Comparison of ENCODE assay signal across 16 mouse cellular contexts in genomic region chr11:100137693-100138092, GRCm38 (mm10). TPM values are rescaled to one million over a fixed set of nuclear protein-coding genes. Genes with fewer than 3 reads are reported as not detected.
DNase-seq lines count a peak whose midpoint lies in the region; ATAC-seq and TF ChIP-seq lines count a peak whose summit lies in the region.
"Had no signal": no experiment of that assay in that cellular context is flagged by ENCODE, and none has a peak within 500 bp of the region (broad histone marks: within the 10 kb centered on the region; RNA-seq: fewer than 3 reads in every experiment).

No protein-coding gene starts in this region.

- 35% methylated on average over 5 of the region's 5 CpGs for WGBS in hindbrain, embryonic 12.5 days
- WGBS in hindbrain, embryonic 13.5 days, result 34% methylated on average over 5 of the region's 5 CpGs
- whole genome bisulfite sequencing in midbrain, embryonic 11.5 days, result 61% methylated on average over 5 of the region's 5 CpGs
- 31% methylated on average over 5 of the region's 5 CpGs for WGBS in midbrain, embryonic 16.5 days
- 38% methylated on average over 5 of the region's 5 CpGs for WGBS in intestine, embryonic 15.5 days
- 34% methylated on average over 5 of the region's 5 CpGs for WGBS in stomach, postnatal 0 days

- TF ChIP-seq CTCF in stomach, postnatal 0 days (IDR thresholded peaks at IDR 0.05; ENCODE audit: low read depth), result no peak

- H3K4me1 ChIP-seq in hindbrain, embryonic 12.5 days, result peaks cover 23% of the 10 kb centered on the region
- H3K4me1 ChIP-seq in hindbrain, embryonic 13.5 days (replicated peaks), result peaks cover 17% of the 10 kb centered on the region
- H3K4me1 ChIP-seq in midbrain, embryonic 11.5 days (ENCODE audit: control insufficient read depth, insufficient read depth, low read length), result peaks cover 19% of the 10 kb centered on the region
- 0 out of 2 replicates have a peak, but pooled peaks cover 3% of the 10 kb centered on the region for H3K4me1 ChIP-seq in midbrain, embryonic 16.5 days (ENCODE audit: control insufficient read depth, insufficient read depth, low read length)
- H3K4me1 ChIP-seq in intestine, embryonic 15.5 days (replicated peaks), result peaks cover 31% of the 10 kb centered on the region
- 0 out of 2 replicates have a peak, but pooled peaks cover 3% of the 10 kb centered on the region for H3K4me1 ChIP-seq in stomach, postnatal 0 days (replicated peaks; ENCODE audit: control insufficient read depth, insufficient read depth)

- peak; percentile 58; the same call in 1 of the 2 replicates for ATAC-seq in hindbrain, embryonic 12.5 days (ENCODE audit: low FRiP score)
- no peak for ATAC-seq in hindbrain, embryonic 13.5 days (ENCODE audit: low FRiP score)
- ATAC-seq in midbrain, embryonic 11.5 days (ENCODE audit: low FRiP score), result 0 out of 2 replicates have a peak, but pooled peaks have one; percentile 24
- no peak for ATAC-seq in midbrain, embryonic 16.5 days
- ATAC-seq in intestine, embryonic 15.5 days, result peak; percentile 34
- ATAC-seq in stomach, postnatal 0 days (ENCODE audit: low FRiP score, low TSS enrichment), result no peak

- H3K4me2 ChIP-seq in hindbrain, embryonic 12.5 days (replicated peaks), result no peak overlapping the region
- H3K4me2 ChIP-seq in hindbrain, embryonic 13.5 days, result no peak overlapping the region
- no peak overlapping the region for H3K4me2 ChIP-seq in midbrain, embryonic 11.5 days
- H3K4me2 ChIP-seq in midbrain, embryonic 16.5 days (ENCODE audit: low read length), result no peak overlapping the region
- no peak overlapping the region for H3K4me2 ChIP-seq in intestine, embryonic 15.5 days (replicated peaks)
- H3K4me2 ChIP-seq in stomach, postnatal 0 days (replicated peaks; ENCODE audit: low read depth), result no peak overlapping the region
- H3K4me2 ChIP-seq: embryonic facial prominence, embryonic 15.5 days; hindbrain, embryonic 15.5 days; limb, embryonic 15.5 days had no signal

- DNase-seq in midbrain, embryonic 11.5 days (ENCODE audit: low spot score, missing footprints), result peak; percentile 85
- DNase-seq in stomach, postnatal 0 days (ENCODE audit: low spot score), result peak; percentile 63
- DNase-seq in frontal cortex, adult 2 months (ENCODE audit: extremely low spot score in 1 of 2, low spot score in 1 of 2), result no peak
- DNase-seq: adrenal gland, postnatal 25 days; cerebellum, adult 11 months; lung, adult 2 months had no signal

- no peak for TF ChIP-seq EP300 in stomach, postnatal 0 days (optimal IDR thresholded peaks at IDR 0.05)

- no peak overlapping the region for H3K27ac ChIP-seq in hindbrain, embryonic 12.5 days
- H3K27ac ChIP-seq in hindbrain, embryonic 13.5 days, result no peak overlapping the region
- H3K27ac ChIP-seq in midbrain, embryonic 11.5 days (ENCODE audit: low read depth, low read length), result no peak overlapping the region
- no peak overlapping the region for H3K27ac ChIP-seq in midbrain, embryonic 16.5 days (ENCODE audit: low read length)
- peak overlapping the region; percentile 58 for H3K27ac ChIP-seq in intestine, embryonic 15.5 days
- no peak overlapping the region for H3K27ac ChIP-seq in stomach, postnatal 0 days (replicated peaks)
- H3K27ac ChIP-seq: hindbrain, embryonic 15.5 days; limb, embryonic 15.5 days had no signal

- H3K4me3 ChIP-seq in hindbrain, embryonic 12.5 days, result no peak overlapping the region
- H3K4me3 ChIP-seq in hindbrain, embryonic 13.5 days, result no peak overlapping the region
- H3K4me3 ChIP-seq in midbrain, embryonic 11.5 days (ENCODE audit: low read depth, low read length), result no peak overlapping the region
- H3K4me3 ChIP-seq in midbrain, embryonic 16.5 days (ENCODE audit: low read depth, low read length), result no peak overlapping the region
- H3K4me3 ChIP-seq in intestine, embryonic 15.5 days (replicated peaks), result no peak overlapping the region
- no peak overlapping the region for H3K4me3 ChIP-seq in stomach, postnatal 0 days (ENCODE audit: low read depth, low read length)
- H3K4me3 ChIP-seq: embryonic facial prominence, embryonic 15.5 days; hindbrain, embryonic 15.5 days; limb, embryonic 15.5 days had no signal

- no peaks in the 10 kb centered on the region for H3K9me3 ChIP-seq in hindbrain, embryonic 12.5 days (replicated peaks)
- H3K9me3 ChIP-seq in hindbrain, embryonic 13.5 days, result no peaks in the 10 kb centered on the region
- no peaks in the 10 kb centered on the region for H3K9me3 ChIP-seq in midbrain, embryonic 11.5 days (ENCODE audit: control insufficient read depth, low read length)
- no peaks in the 10 kb centered on the region for H3K9me3 ChIP-seq in midbrain, embryonic 16.5 days (replicated peaks; ENCODE audit: control insufficient read depth, low read length, poor library complexity, severe bottlenecking)
- H3K9me3 ChIP-seq in intestine, embryonic 15.5 days, result no peaks in the 10 kb centered on the region
- H3K9me3 ChIP-seq in stomach, postnatal 0 days (ENCODE audit: control insufficient read depth, low read length), result no peaks in the 10 kb centered on the region
- H3K9me3 ChIP-seq: embryonic facial prominence, embryonic 15.5 days; hindbrain, embryonic 15.5 days; limb, embryonic 15.5 days had no signal

- H3K9ac ChIP-seq in hindbrain, embryonic 12.5 days, result no peak overlapping the region
- H3K9ac ChIP-seq in hindbrain, embryonic 13.5 days, result no peak overlapping the region
- H3K9ac ChIP-seq in midbrain, embryonic 11.5 days (ENCODE audit: low read length), result no peak overlapping the region
- no peak overlapping the region for H3K9ac ChIP-seq in midbrain, embryonic 16.5 days (ENCODE audit: low read depth, low read length)
- no peak overlapping the region for H3K9ac ChIP-seq in intestine, embryonic 15.5 days
- no peak overlapping the region for H3K9ac ChIP-seq in stomach, postnatal 0 days (ENCODE audit: low read length)
- H3K9ac ChIP-seq: embryonic facial prominence, embryonic 15.5 days; hindbrain, embryonic 15.5 days; limb, embryonic 15.5 days had no signal

- H3K36me3 ChIP-seq in hindbrain, embryonic 12.5 days, result no peaks in the 10 kb centered on the region
- H3K36me3 ChIP-seq in hindbrain, embryonic 13.5 days, result no peaks in the 10 kb centered on the region
- no peaks in the 10 kb centered on the region for H3K36me3 ChIP-seq in midbrain, embryonic 11.5 days (ENCODE audit: control insufficient read depth, insufficient read depth, low read length)
- H3K36me3 ChIP-seq in midbrain, embryonic 16.5 days (ENCODE audit: control insufficient read depth, insufficient read depth, low read length), result no peaks in the 10 kb centered on the region
- no peaks in the 10 kb centered on the region for H3K36me3 ChIP-seq in intestine, embryonic 15.5 days
- no peaks in the 10 kb centered on the region for H3K36me3 ChIP-seq in stomach, postnatal 0 days (ENCODE audit: control insufficient read depth, insufficient read depth, low read length)
- H3K36me3 ChIP-seq: embryonic facial prominence, embryonic 15.5 days; G1E; hindbrain, embryonic 15.5 days; limb, embryonic 15.5 days had no signal

- peaks cover 10% of the 10 kb centered on the region for H3K27me3 ChIP-seq in hindbrain, embryonic 12.5 days
- H3K27me3 ChIP-seq in hindbrain, embryonic 13.5 days, result peaks cover 15% of the 10 kb centered on the region; the same call in 1 of the 2 replicates
- no peaks in the 10 kb centered on the region for H3K27me3 ChIP-seq in midbrain, embryonic 11.5 days (ENCODE audit: control insufficient read depth, insufficient read depth, low read length)
- no peaks in the 10 kb centered on the region for H3K27me3 ChIP-seq in midbrain, embryonic 16.5 days (ENCODE audit: control insufficient read depth, insufficient read depth, low read depth, low read length)
- no peaks in the 10 kb centered on the region for H3K27me3 ChIP-seq in intestine, embryonic 15.5 days (replicated peaks)
- no peaks in the 10 kb centered on the region for H3K27me3 ChIP-seq in stomach, postnatal 0 days (ENCODE audit: control insufficient read depth, insufficient read depth, low read length)
- H3K27me3 ChIP-seq: embryonic facial prominence, embryonic 15.5 days; hindbrain, embryonic 15.5 days had no signal

RNA-seq across cellular contexts. Expression of gene Krt15, which starts 2.0 kb away (rescaled TPM):
- polyA plus RNA-seq in hindbrain, embryonic 12.5 days (2016; fragmentation: Nextera tagmentation; extraction: Ambion mirVana), result 10.5 and 17.3 TPM in 2 replicates
- polyA plus RNA-seq in hindbrain, embryonic 13.5 days (2015; fragmentation: Nextera tagmentation; extraction: Ambion mirVana), result 0.22 and 1.2 TPM in 2 replicates
- polyA plus RNA-seq in midbrain, embryonic 11.5 days (2014; fragmentation: Nextera tagmentation; extraction: Ambion mirVana), result 0.65 and 0.89 TPM in 2 replicates
- 0.31 and 0.40 TPM in 2 replicates for polyA plus RNA-seq in midbrain, embryonic 16.5 days (2015; fragmentation: Nextera tagmentation; extraction: Ambion mirVana)
- polyA plus RNA-seq in intestine, embryonic 15.5 days (2015; fragmentation: Nextera tagmentation; extraction: Ambion mirVana), result 4.7 and 5.9 TPM in 2 replicates
- polyA plus RNA-seq in stomach, postnatal 0 days (2015; fragmentation: Nextera tagmentation; extraction: Ambion mirVana), result 758 and 921 TPM in 2 replicates
- not detected in 2 replicates for polyA plus RNA-seq in frontal cortex, adult 2 months (2012; rRNA removed)
- polyA plus RNA-seq: G1E had no signal

RNA-seq across cellular contexts. Expression of gene Krt19, which starts 10.8 kb away (rescaled TPM):
- 4.5 and 6.7 TPM in 2 replicates for polyA plus RNA-seq in hindbrain, embryonic 12.5 days (2016; fragmentation: Nextera tagmentation; extraction: Ambion mirVana)
- polyA plus RNA-seq in hindbrain, embryonic 13.5 days (2015; fragmentation: Nextera tagmentation; extraction: Ambion mirVana), result 1.00 and 1.2 TPM in 2 replicates
- polyA plus RNA-seq in midbrain, embryonic 11.5 days (2014; fragmentation: Nextera tagmentation; extraction: Ambion mirVana), result 1.8 and 3.2 TPM in 2 replicates
- polyA plus RNA-seq in midbrain, embryonic 16.5 days (2015; fragmentation: Nextera tagmentation; extraction: Ambion mirVana), result 2.9 and 3.4 TPM in 2 replicates
- polyA plus RNA-seq in intestine, embryonic 15.5 days (2015; fragmentation: Nextera tagmentation; extraction: Ambion mirVana), result 743 and 782 TPM in 2 replicates
- 1,512 and 1,618 TPM in 2 replicates for polyA plus RNA-seq in stomach, postnatal 0 days (2015; fragmentation: Nextera tagmentation; extraction: Ambion mirVana)
- polyA plus RNA-seq in frontal cortex, adult 2 months (2012; rRNA removed), result 1.6 and 3.7 TPM in 2 replicates
- polyA plus RNA-seq: G1E had no signal

RNA-seq across cellular contexts. Expression of gene Krt13, which starts 16.3 kb away (rescaled TPM):
- polyA plus RNA-seq in hindbrain, embryonic 12.5 days (2016; fragmentation: Nextera tagmentation; extraction: Ambion mirVana), result not detected in 2 replicates
- 0.57 TPM in 1 of 2 replicates, not detected in the other for polyA plus RNA-seq in hindbrain, embryonic 13.5 days (2015; fragmentation: Nextera tagmentation; extraction: Ambion mirVana)
- polyA plus RNA-seq in midbrain, embryonic 11.5 days (2014; fragmentation: Nextera tagmentation; extraction: Ambion mirVana), result not detected in 2 replicates
- 0.11 TPM in 1 of 2 replicates, not detected in the other for polyA plus RNA-seq in midbrain, embryonic 16.5 days (2015; fragmentation: Nextera tagmentation; extraction: Ambion mirVana)
- 0.50 and 0.58 TPM in 2 replicates for polyA plus RNA-seq in intestine, embryonic 15.5 days (2015; fragmentation: Nextera tagmentation; extraction: Ambion mirVana)
- 2,802 and 3,195 TPM in 2 replicates for polyA plus RNA-seq in stomach, postnatal 0 days (2015; fragmentation: Nextera tagmentation; extraction: Ambion mirVana)
- polyA plus RNA-seq in frontal cortex, adult 2 months (2012; rRNA removed), result not detected in 2 replicates
- polyA plus RNA-seq: G1E; heart, embryonic 14.5 days; testis, adult 2 months had no signal

RNA-seq across cellular contexts. Expression of gene Krt36, which starts 32.3 kb away (rescaled TPM):
- polyA plus RNA-seq in hindbrain, embryonic 12.5 days (2016; fragmentation: Nextera tagmentation; extraction: Ambion mirVana), result not detected in 2 replicates
- not detected in 2 replicates for polyA plus RNA-seq in hindbrain, embryonic 13.5 days (2015; fragmentation: Nextera tagmentation; extraction: Ambion mirVana)
- polyA plus RNA-seq in midbrain, embryonic 11.5 days (2014; fragmentation: Nextera tagmentation; extraction: Ambion mirVana), result not detected in 2 replicates
- polyA plus RNA-seq in midbrain, embryonic 16.5 days (2015; fragmentation: Nextera tagmentation; extraction: Ambion mirVana), result not detected in 2 replicates
- not detected in 2 replicates for polyA plus RNA-seq in intestine, embryonic 15.5 days (2015; fragmentation: Nextera tagmentation; extraction: Ambion mirVana)
- polyA plus RNA-seq in stomach, postnatal 0 days (2015; fragmentation: Nextera tagmentation; extraction: Ambion mirVana), result 0.30 and 0.48 TPM in 2 replicates
- not detected in 2 replicates for polyA plus RNA-seq in frontal cortex, adult 2 months (2012; rRNA removed)
- polyA plus RNA-seq: G1E; heart, embryonic 14.5 days; hindbrain, embryonic 15.5 days; testis, adult 2 months had no signal

RNA-seq across cellular contexts. Expression of gene Krt35, which starts 41.7 kb away (rescaled TPM):
- polyA plus RNA-seq in hindbrain, embryonic 12.5 days (2016; fragmentation: Nextera tagmentation; extraction: Ambion mirVana), result not detected in 2 replicates
- polyA plus RNA-seq in hindbrain, embryonic 13.5 days (2015; fragmentation: Nextera tagmentation; extraction: Ambion mirVana), result not detected in 2 replicates
- polyA plus RNA-seq in midbrain, embryonic 11.5 days (2014; fragmentation: Nextera tagmentation; extraction: Ambion mirVana), result not detected in 2 replicates
- polyA plus RNA-seq in midbrain, embryonic 16.5 days (2015; fragmentation: Nextera tagmentation; extraction: Ambion mirVana), result not detected in 2 replicates
- not detected in 2 replicates for polyA plus RNA-seq in intestine, embryonic 15.5 days (2015; fragmentation: Nextera tagmentation; extraction: Ambion mirVana)
- 0.21 and 0.33 TPM in 2 replicates for polyA plus RNA-seq in stomach, postnatal 0 days (2015; fragmentation: Nextera tagmentation; extraction: Ambion mirVana)
- not detected in 2 replicates for polyA plus RNA-seq in frontal cortex, adult 2 months (2012; rRNA removed)
- polyA plus RNA-seq: G1E; heart, embryonic 14.5 days; hindbrain, embryonic 15.5 days; testis, adult 2 months had no signal

Comparison
In these comparisons a context has a peak if more than half of its experiments do, and no peak if none do; other contexts are left out.
1. ATAC-seq: peak in hindbrain, embryonic 12.5 days (single experiment), midbrain, embryonic 11.5 days (single experiment) and intestine, embryonic 15.5 days (single experiment); none in hindbrain, embryonic 13.5 days (single experiment), midbrain, embryonic 16.5 days (single experiment) and stomach, postnatal 0 days (single experiment).
2. DNase-seq: peak in midbrain, embryonic 11.5 days (single experiment) and stomach, postnatal 0 days (single experiment); none in frontal cortex, adult 2 months (0 of 2).
3. RNA of gene Krt15, which starts 2.0 kb away (polyA plus RNA-seq): 758 to 921 TPM in stomach, postnatal 0 days; 10.5 to 17.3 TPM in hindbrain, embryonic 12.5 days, 4.7 to 5.9 TPM in intestine, embryonic 15.5 days, 0.65 to 0.89 TPM in midbrain, embryonic 11.5 days, 0.31 to 0.40 TPM in midbrain, embryonic 16.5 days, 0.22 to 1.2 TPM in hindbrain, embryonic 13.5 days and not detected in frontal cortex, adult 2 months; every median in the first group is over 10 times any median in the second.
4. RNA of gene Krt19, which starts 10.8 kb away (polyA plus RNA-seq): 1,512 to 1,618 TPM in stomach, postnatal 0 days and 743 to 782 TPM in intestine, embryonic 15.5 days; 4.5 to 6.7 TPM in hindbrain, embryonic 12.5 days, 2.9 to 3.4 TPM in midbrain, embryonic 16.5 days, 1.8 to 3.2 TPM in midbrain, embryonic 11.5 days, 1.6 to 3.7 TPM in frontal cortex, adult 2 months and 1.00 to 1.2 TPM in hindbrain, embryonic 13.5 days; every median in the first group is over 10 times any median in the second.
5. RNA of gene Krt13, which starts 16.3 kb away (polyA plus RNA-seq): 2,802 to 3,195 TPM in stomach, postnatal 0 days; 0.50 to 0.58 TPM in intestine, embryonic 15.5 days, 0.11 TPM in midbrain, embryonic 16.5 days, not detected in frontal cortex, adult 2 months, not detected in hindbrain, embryonic 12.5 days, 0.57 TPM in hindbrain, embryonic 13.5 days and not detected in midbrain, embryonic 11.5 days; every median in the first group is over 1,000 times any median in the second.